Mouse (Mus musculus) midbrain, embryonic 12.5 days (tissue): ENCODE results near the gene Lmcd1. TPM values are rescaled to one million over a fixed set of nuclear protein-coding genes. Genes with fewer than 3 reads are reported as not detected.

ENCODE experiments used
- ATAC-seq: fragments of 200-750 bp; cut with Nextera tagmentation; 2 replicates; pipeline ENCODE4 v1.8.0; 2017; ENCODE audit warnings: low read depth, moderate TSS enrichment, moderate library complexity; ENCODE audit not compliant: low FRiP score
- H3K27ac ChIP-seq: fragments of 300-500 bp; sonication (generic); replicated peaks from 2 replicates; pipeline ENCODE4 v1.5.1; 2016; ENCODE audit warnings: mild to moderate bottlenecking
- H3K27me3 ChIP-seq: fragments of 300-500 bp; sonication (generic); 2 replicates; pipeline ENCODE4 v1.6.1; 2016; ENCODE audit warnings: mild to moderate bottlenecking
- H3K36me3 ChIP-seq: fragments of 300-500 bp; sonication (generic); 2 replicates; pipeline ENCODE4 v1.6.1; 2016
- H3K4me1 ChIP-seq: fragments of 300-500 bp; sonication (generic); 2 replicates; pipeline ENCODE4 v1.6.1; 2016
- H3K4me2 ChIP-seq: fragments of 300-500 bp; sonication (generic); replicated peaks from 2 replicates; pipeline ENCODE4 v1.6.1; 2016; ENCODE audit warnings: mild to moderate bottlenecking, moderate library complexity
- H3K4me3 ChIP-seq: fragments of 300-500 bp; sonication (generic); 2 replicates; pipeline ENCODE4 v1.5.1; 2016; ENCODE audit warnings: mild to moderate bottlenecking
- H3K9ac ChIP-seq: fragments of 300-500 bp; sonication (generic); replicated peaks from 2 replicates; pipeline ENCODE4 v1.6.1; 2016; ENCODE audit warnings: mild to moderate bottlenecking, moderate library complexity
- H3K9me3 ChIP-seq: fragments of 300-500 bp; sonication (generic); 2 replicates; pipeline ENCODE4 v1.6.1; 2016; ENCODE audit warnings: mild to moderate bottlenecking
- WGBS: fragments of 180-500 bp; shearing (Covaris S2); methylation state at CpG from one replicate; pipeline ENCODE4 v1.1.7; 2016; 5-methylcytosine and 5-hydroxymethylcytosine counted together
- polyA plus RNA-seq: library from polyadenylated mRNA; unstranded; fragments of >200 nt; fragmentation: Nextera tagmentation; extraction: Ambion mirVana; gene quantifications from 2 replicates; pipeline ENCODE4 v1.2.1, GENCODE M21; 2016

Lmcd1 gene
- polyA plus RNA-seq, 1 experiment from 2014 or later: 9.7 TPM

DNA sequence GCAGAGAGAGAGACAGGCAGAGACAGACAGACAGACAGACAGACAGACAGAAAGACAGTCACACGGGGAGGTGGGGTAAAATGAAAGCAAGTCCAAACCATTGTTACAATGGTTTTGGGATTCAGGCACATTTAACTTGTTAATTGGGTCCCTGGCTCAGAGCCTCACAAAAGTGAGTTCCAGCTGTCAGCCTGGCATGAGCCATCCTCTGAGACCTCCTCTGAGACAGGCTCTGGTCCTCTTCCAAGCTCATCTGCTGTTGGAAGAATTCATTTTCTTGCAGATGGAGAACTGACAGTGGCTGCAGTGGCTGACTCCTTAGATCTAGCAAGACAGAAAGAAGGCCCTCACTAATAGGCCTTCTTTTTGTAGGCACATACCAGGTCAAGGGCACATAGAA is 6.9 kb upstream of the Lmcd1 start:
- H3K27me3 ChIP-seq: peaks cover 3% of the 10 kb centered on the region; the same call in 1 of the 2 replicates
- no peaks in the 10 kb centered on the region for H3K36me3 ChIP-seq
- 33% methylated on average over 1 of the region's 1 CpGs for WGBS
- H3K4me3 ChIP-seq: no peak overlapping the region
- H3K9me3 ChIP-seq: no peaks in the 10 kb centered on the region
- H3K4me1 ChIP-seq: no peaks in the 10 kb centered on the region
- H3K27ac ChIP-seq: no peak overlapping the region
- no peak for ATAC-seq
- no peak overlapping the region for H3K4me2 ChIP-seq
- no peak overlapping the region for H3K9ac ChIP-seq

DNA sequence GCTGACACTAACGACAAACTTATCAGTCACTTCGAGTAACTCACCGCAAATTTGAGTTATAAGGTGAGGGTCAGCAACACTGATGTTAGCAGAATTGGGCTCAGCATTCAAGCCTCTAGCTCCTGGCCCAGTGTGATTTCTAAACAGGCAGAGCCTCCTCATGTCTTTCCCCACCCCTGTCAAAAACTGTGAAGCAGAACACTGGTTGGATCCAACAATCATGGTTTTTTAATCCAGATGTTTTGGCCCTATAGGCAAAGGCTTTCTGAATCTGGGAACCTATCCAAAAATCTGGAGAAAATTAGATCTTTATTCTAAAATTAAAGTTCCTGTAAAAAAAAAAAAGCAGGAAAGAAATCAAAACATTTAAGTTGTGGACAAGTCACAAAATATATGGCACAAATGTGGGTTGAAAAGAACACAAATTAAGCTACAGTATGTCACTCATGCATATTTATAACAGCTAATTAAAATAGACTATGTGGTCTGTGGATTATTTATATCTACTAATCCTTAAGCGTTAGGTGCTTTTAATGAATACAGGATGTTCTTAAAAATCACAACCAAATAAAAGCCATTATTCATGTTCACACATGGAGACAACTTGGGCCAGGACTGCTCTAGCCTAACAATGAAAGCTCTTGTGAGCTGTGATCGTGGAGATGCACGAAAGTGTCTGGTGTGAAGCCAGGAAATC is 5.7 kb upstream of the Lmcd1 start:
- Histone ChIP-seq H3K36me3 (no peaks in the 10 kb centered on the region), H3K4me1 (no peaks in the 10 kb centered on the region), H3K27me3 (peaks cover 6% of the 10 kb centered on the region), H3K9ac (no peak overlapping the region), H3K9me3 (no peaks in the 10 kb centered on the region), H3K4me2 (no peak overlapping the region), H3K27ac (no peak overlapping the region), H3K4me3 (no peak overlapping the region)
- 85% methylated on average over 6 of the region's 6 CpGs for WGBS
- no peak for ATAC-seq

DNA sequence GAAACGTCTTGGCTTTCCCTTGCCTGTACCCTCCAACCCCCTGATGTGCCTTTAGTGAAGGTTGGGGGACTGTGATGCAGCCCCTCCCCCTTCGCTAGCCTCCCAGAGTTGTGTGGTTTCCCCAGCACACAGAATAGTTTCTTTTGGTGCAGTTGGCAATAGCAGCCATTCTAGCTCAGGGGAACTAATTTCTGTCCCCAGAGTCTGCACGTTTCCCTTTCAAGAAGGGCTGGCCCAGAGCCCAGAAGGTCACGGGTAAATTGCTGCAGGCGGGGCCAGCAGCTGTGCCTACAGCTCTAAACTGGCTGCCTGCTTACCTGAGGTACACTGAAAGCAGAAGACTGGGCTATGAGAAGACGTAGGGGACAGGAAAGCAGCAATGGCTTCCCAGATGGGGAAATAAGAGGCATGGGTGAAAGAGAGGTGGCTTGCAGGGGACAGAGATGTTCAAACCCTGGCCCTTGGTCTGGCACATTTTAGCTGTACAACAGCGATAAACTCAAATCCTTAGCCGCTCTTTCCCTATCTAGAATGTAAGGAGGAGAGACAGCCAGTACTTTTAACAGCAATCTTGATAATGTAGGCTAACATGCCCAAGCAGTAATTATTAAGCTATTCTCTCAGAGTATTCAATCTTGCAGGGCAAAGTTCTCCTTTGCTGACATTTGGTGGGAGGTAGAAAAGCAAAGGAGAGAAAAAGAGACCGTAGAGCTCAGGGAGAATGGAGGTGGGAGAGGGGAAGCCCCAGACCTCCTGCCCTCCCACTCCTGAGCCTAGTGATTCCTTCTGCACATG is 900 bp downstream of the Lmcd1 start:
- H3K27me3 ChIP-seq: peaks cover 26% of the 10 kb centered on the region
- H3K36me3 ChIP-seq: no peaks in the 10 kb centered on the region
- H3K4me1 ChIP-seq: peaks cover 20% of the 10 kb centered on the region
- H3K9me3 ChIP-seq: no peaks in the 10 kb centered on the region
- peak; percentile 68 for ATAC-seq
- 34% methylated on average over 9 of the region's 9 CpGs for WGBS
- H3K4me2 ChIP-seq: peak overlapping the region; percentile 60
- H3K27ac ChIP-seq: peak overlapping the region; percentile 35
- 0 out of 2 replicates have a peak overlapping the region, but pooled peaks have one; percentile 9 for H3K4me3 ChIP-seq
- H3K9ac ChIP-seq: no peak overlapping the region

DNA sequence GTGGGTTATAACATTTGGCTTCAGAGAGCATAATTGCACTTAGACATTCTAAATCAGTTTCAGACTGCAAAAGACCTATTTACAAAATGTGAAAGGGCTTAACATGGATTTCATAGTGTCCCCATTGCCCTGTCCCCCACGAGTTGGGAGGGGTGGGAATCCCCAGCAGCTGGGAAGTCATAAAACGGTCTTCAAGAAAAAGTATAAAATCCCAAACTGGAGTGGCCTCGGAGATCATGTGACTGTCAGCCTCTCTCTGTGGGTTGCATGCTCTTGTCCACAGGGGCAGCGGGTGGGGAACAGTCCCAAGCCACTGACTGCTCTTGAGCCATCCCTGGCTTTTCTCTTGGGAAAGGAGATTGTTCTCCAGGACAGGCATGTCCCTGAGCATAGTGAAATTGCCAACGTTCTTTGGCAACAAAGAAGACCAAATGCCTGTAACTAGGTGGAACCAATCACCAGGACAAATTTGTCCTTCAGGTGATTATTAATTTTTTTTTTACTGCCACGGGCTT is 2.2 kb downstream of the Lmcd1 start:
- no peak for ATAC-seq
- 77% methylated on average over 6 of the region's 6 CpGs for WGBS

DNA sequence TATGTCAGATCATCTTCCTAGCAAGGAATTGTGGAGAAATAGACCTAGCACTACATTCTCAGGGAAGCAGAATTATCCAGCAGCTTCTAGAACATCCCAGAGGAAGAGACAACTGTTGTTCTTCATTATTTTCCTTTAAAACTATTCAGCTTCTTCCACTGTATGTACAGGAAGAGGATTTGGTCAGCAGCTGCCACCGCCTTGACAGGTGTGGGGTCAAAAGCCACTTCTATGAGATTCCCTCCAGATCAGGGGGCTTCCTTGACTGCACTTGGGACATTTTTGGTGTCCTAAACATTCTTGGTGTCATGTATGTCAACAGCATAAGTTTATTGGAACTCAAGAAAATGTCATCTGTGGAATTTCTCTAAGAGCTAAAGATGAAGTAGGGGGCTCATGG is 5.2 kb downstream of the Lmcd1 start:
- Histone ChIP-seq H3K9me3 (no peaks in the 10 kb centered on the region), H3K4me1 (peaks cover 13% of the 10 kb centered on the region), H3K27me3 (peaks cover 20% of the 10 kb centered on the region), H3K36me3 (no peaks in the 10 kb centered on the region), H3K4me2 (no peak overlapping the region), H3K9ac (no peak overlapping the region), H3K27ac (no peak overlapping the region), H3K4me3 (no peak overlapping the region)
- ATAC-seq: no peak
- WGBS: 86% methylated on average over 1 of the region's 1 CpGs

More for the DNA sequence above, 2.2 kb downstream of the Lmcd1 start:
- H3K4me2 ChIP-seq: no peak overlapping the region
- H3K27ac ChIP-seq: no peak overlapping the region
- no peaks in the 10 kb centered on the region for H3K9me3 ChIP-seq
- H3K4me1 ChIP-seq: peaks cover 20% of the 10 kb centered on the region
- H3K36me3 ChIP-seq: no peaks in the 10 kb centered on the region
- H3K27me3 ChIP-seq: peaks cover 24% of the 10 kb centered on the region
- no peak overlapping the region for H3K9ac ChIP-seq
- H3K4me3 ChIP-seq: no peak overlapping the region

DNA sequence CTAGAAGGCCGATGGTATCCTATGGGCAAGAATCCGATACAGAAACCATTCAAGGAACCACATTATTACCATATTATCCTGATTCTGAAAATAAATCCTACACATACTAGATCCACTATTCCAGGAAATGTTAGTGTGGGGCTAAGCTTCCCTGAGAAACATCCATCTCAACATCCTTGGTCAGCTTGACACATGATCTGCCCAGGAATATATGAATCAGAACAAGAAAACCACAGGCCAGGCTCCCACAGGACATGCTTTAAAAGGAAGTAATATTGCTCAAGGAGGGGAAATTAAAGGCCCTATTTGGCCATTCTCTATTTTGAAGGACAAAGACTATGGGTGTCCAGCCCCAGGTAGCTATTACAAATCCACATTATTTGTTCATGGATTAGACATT is 6.6 kb downstream of the Lmcd1 start:
- Histone ChIP-seq H3K9ac (no peak overlapping the region), H3K4me1 (no peaks in the 10 kb centered on the region), H3K4me2 (no peak overlapping the region), H3K27me3 (peaks cover 10% of the 10 kb centered on the region), H3K27ac (no peak overlapping the region), H3K9me3 (no peaks in the 10 kb centered on the region), H3K36me3 (no peaks in the 10 kb centered on the region), H3K4me3 (no peak overlapping the region)
- ATAC-seq: no peak
- 93% methylated on average over 2 of the region's 2 CpGs for WGBS

DNA sequence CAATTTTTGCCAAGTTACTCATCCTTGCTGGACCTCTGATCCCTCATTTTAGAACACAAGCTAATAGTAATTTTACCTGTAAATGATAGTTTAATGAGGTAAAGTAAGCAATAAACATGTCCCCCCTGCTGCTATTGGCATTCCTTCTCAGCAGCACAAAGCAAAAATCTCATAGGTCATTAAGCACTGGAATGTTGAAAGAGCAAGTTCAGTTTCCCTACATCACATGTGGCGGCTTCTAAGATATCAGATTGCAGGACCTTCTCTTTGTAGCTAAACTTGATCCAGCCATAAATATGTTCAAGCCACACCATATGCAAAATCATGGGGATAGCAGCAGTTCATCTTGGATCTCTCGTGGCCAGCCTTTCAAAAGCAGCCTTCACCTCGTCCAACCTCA is 7.4 kb downstream of the Lmcd1 start:
- Histone ChIP-seq H3K4me3 (no peak overlapping the region), H3K9ac (no peak overlapping the region), H3K27me3 (peaks cover 2% of the 10 kb centered on the region; the same call in 1 of the 2 replicates), H3K36me3 (no peaks in the 10 kb centered on the region), H3K4me2 (no peak overlapping the region), H3K27ac (no peak overlapping the region), H3K9me3 (no peaks in the 10 kb centered on the region), H3K4me1 (no peaks in the 10 kb centered on the region)
- 78% methylated on average over 3 of the region's 3 CpGs for WGBS
- no peak for ATAC-seq

DNA sequence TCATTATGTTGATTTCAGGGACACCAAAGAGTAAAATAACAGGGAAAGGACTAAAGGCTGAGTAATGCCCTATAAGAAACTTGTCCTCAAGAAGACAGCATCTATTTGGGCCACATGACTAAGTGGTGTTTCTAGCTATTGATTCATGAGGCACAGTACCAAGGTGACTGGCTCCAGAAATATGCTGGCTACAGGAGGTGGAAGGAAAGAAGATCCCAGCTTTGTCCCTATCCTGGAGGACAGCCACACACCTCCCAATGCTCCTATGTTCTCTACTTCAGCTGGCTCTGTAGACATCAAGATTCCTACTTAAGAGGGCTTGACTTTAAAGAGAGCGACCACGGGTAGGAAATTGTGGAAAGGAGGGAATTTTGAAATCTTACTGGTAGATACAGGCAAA is 8.4 kb downstream of the Lmcd1 start:
- no peak overlapping the region for H3K4me2 ChIP-seq
- H3K9ac ChIP-seq: no peak overlapping the region
- H3K36me3 ChIP-seq: no peaks in the 10 kb centered on the region
- no peak overlapping the region for H3K4me3 ChIP-seq
- no peak for ATAC-seq
- no peaks in the 10 kb centered on the region for H3K9me3 ChIP-seq
- 95% methylated on average over 2 of the region's 2 CpGs for WGBS
- no peaks in the 10 kb centered on the region; the same call in 1 of the 2 replicates for H3K27me3 ChIP-seq
- no peak overlapping the region for H3K27ac ChIP-seq
- H3K4me1 ChIP-seq: no peaks in the 10 kb centered on the region

DNA sequence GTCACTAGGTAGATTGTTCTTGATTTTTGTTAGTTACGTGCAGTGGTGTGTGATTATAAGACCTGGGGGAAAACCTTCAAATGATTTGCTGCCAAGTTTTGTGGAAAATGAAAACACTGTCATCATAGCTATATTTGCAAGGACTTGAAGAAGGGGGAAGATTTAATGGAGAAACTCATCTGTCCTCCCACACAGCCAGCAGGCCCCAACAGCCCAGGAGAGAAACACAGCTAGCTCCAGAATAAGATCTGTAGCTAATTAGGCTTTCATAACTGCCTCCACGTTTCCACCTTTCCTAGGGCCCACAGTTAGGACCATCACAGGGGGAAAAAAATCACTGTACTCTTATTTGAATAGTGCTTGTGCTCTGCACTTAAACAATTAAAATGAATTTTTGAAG is 10.5 kb downstream of the Lmcd1 start:
- Histone ChIP-seq H3K27ac (no peak overlapping the region), H3K36me3 (no peaks in the 10 kb centered on the region), H3K4me2 (no peak overlapping the region), H3K9ac (no peak overlapping the region), H3K27me3 (no peaks in the 10 kb centered on the region), H3K4me3 (no peak overlapping the region), H3K9me3 (no peaks in the 10 kb centered on the region), H3K4me1 (no peaks in the 10 kb centered on the region)
- 80% methylated on average over 2 of the region's 2 CpGs for WGBS
- ATAC-seq: no peak

DNA sequence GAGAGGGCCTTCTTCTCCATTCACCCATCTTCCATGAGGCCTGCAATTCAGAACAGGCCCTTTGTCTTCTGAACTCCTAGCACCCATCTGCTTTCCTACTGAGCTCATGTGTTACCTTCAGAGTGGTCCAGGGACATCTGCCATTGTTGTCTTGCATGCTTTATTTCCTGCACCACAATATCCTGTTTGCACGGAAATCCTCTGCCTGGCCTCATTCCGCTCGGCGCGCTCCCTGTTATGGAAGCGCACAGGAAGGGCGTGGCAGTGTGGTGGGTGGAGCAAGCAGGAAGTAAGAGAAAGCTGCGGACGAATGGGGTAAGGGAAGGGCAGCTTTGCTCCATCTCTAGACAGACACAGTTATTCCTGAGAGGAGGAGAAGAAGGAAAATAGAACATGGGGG is 14.1 kb downstream of the Lmcd1 start:
- no peak overlapping the region for H3K4me3 ChIP-seq
- no peak for ATAC-seq
- no peak overlapping the region for H3K27ac ChIP-seq
- H3K9me3 ChIP-seq: no peaks in the 10 kb centered on the region
- WGBS: 90% methylated on average over 9 of the region's 9 CpGs
- H3K9ac ChIP-seq: no peak overlapping the region
- H3K36me3 ChIP-seq: no peaks in the 10 kb centered on the region
- H3K4me1 ChIP-seq: no peaks in the 10 kb centered on the region
- H3K4me2 ChIP-seq: no peak overlapping the region
- no peaks in the 10 kb centered on the region for H3K27me3 ChIP-seq

DNA sequence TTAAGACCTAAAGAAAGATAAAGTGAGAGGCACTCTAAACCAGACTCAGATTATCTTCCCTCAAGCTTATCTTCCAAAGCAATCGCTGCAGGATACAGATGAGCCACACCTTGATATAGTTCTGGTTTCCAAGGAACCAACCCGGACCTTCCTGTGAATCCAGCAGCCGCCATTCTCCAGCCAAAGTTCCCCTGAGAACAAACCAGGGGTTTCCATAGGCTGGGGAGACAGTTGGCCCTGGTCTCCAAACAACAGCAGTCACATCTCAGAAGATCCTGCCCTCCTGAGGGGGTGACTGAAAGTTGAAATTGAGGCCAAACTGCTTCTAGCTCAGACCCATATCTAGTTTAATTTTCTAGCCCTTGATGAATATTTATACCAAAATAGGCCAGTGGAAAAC is 14.7 kb downstream of the Lmcd1 start:
- no peaks in the 10 kb centered on the region for H3K4me1 ChIP-seq
- no peak overlapping the region for H3K4me3 ChIP-seq
- H3K27me3 ChIP-seq: no peaks in the 10 kb centered on the region
- H3K36me3 ChIP-seq: no peaks in the 10 kb centered on the region
- WGBS: 96% methylated on average over 3 of the region's 3 CpGs
- no peak overlapping the region for H3K9ac ChIP-seq
- H3K9me3 ChIP-seq: no peaks in the 10 kb centered on the region
- H3K27ac ChIP-seq: no peak overlapping the region
- no peak for ATAC-seq
- no peak overlapping the region for H3K4me2 ChIP-seq

DNA sequence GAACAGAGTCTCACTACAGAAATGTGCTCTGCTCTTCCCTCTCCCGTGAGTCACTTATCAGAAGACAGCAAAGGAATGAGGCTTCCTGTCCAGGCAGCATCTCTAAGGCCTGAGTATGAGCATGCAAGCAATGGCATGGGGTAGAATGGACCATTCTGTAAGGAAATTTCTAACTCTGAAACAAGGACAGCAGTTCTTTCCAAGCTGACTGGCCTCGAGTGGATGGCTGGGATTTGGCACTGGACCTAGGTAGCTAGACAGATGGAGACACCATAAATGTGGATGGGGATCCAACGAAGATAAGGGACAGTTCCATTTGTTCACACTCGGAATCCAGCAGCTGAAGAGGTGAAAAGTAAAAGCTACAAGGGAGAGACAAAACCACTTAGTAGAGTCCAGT is 17.6 kb downstream of the Lmcd1 start:
- Histone ChIP-seq H3K27me3 (no peaks in the 10 kb centered on the region), H3K9me3 (no peaks in the 10 kb centered on the region), H3K4me2 (no peak overlapping the region), H3K4me1 (no peaks in the 10 kb centered on the region), H3K36me3 (no peaks in the 10 kb centered on the region), H3K4me3 (no peak overlapping the region), H3K9ac (no peak overlapping the region), H3K27ac (no peak overlapping the region)
- no peak for ATAC-seq
- WGBS: 87% methylated on average over 4 of the region's 4 CpGs
